Mouse (Mus musculus) embryo, embryonic 9.5 days (tissue): ENCODE results near the gene Triap1.
A peak's percentile ranks its signal among the peaks of the same experiment; 100 is the strongest.
"Not testable (repeated sequence)": the region's sequence is repeated elsewhere in the genome, so short reads cannot be mapped to it uniquely, and the experiment has no call there.

ENCODE experiments used
- DNase-seq: peaks from one replicate; pipeline ENCODE4 v3.0.0-alpha.2; 2017; ENCODE audit errors: extremely low spot score

Gene Triap1

DNA sequence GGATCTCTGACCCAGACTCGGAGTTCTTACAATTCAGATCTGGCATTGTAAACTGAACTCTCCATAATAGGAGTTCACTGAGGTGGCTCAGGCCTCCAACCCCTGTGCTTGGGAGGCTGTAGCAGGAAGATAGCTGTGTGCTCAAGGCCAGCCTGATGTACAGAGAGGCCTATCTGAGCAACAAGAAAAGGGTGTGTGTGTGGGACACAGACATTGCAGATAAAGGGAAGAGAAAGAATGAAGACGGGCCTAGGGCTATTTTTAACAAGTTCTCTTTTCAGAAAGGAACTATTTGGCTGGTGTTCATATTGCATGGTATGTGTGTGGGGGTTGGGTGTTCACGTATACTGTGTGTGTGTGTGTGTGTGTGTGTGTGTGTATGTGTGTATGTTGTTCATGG lies 7.4 kb upstream of the Triap1 start:
- no peak for DNase-seq

DNA sequence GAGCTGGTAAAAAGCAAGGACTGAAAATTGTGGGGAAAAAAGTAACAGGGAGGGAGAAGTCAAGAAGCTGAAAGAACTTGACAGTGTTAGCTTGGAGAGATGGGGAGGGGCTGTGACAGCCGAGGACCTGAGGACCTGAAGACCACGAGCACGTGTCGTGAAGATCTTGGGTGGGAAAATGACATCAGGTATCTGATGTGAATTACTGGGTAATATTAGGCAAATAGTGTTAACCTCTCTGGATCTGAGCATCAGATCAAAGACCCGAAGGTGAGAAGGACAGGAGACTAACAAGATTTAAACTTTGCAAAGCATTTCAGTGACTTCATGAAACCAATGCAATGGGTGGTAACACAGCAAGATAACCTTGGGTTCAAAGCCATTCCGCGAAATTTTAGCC lies 1.0 kb upstream of the Triap1 start:
- no peak for DNase-seq

DNA sequence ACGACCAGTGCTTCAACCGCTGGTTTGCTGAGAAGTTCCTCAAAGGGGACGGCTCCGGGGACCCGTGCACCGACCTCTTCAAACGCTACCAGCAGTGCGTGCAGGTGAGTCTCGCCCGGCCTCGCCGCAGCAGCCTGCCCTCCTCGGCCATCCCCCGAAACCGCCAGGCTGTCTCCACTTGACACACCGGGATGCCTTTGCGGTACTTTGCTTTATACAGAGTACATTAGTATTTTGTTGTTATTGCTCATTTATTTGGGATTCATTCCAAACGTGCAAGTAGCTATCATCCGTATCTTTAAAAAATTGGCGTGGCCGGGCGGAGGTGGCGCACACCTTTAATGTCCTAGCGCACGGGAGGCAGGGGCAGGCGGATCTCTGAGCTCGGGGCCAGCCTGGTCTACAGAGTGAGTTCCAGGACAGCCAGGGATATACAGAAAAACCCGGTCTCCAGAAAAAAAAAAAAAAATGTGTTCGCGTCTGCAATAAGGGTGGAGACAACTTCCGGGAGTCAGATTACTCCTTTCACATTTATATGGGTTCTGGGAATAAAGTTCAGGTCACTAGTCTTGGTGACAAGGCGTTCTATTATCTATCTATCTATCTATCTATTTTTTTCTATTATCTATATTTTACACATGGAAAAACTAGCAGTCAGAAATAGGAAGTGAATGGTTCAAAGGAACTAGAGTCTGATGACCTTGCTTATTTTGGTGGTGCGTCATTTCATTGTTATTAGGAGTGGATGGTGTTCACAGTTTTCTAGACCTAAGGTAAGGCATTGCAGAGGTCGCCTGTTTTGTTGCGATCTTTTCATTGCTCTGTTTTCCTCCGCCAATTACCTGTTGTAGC lies 515 bp downstream of the Triap1 start:
- no peak for DNase-seq

DNA sequence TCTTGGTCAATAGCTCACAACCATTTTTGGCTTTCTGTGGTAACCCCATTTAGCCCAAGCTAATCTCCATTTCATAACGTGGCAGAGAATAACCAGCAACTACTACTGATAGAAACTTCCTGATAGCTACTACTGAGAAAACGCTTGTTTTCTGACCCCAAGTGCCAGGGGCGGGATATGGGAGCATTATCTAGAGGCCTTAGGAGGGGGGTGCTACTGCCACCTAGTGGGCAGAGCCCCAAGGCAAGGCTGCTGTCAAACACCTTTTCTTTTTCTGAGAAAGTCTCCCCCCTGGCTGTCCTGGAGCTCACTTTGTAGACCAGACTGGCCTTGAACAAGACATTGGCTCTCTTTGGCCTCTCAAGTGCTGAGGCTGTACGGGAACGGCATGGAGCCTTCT lies 6.5 kb downstream of the Triap1 start:
- peak; percentile 80 for DNase-seq

DNA sequence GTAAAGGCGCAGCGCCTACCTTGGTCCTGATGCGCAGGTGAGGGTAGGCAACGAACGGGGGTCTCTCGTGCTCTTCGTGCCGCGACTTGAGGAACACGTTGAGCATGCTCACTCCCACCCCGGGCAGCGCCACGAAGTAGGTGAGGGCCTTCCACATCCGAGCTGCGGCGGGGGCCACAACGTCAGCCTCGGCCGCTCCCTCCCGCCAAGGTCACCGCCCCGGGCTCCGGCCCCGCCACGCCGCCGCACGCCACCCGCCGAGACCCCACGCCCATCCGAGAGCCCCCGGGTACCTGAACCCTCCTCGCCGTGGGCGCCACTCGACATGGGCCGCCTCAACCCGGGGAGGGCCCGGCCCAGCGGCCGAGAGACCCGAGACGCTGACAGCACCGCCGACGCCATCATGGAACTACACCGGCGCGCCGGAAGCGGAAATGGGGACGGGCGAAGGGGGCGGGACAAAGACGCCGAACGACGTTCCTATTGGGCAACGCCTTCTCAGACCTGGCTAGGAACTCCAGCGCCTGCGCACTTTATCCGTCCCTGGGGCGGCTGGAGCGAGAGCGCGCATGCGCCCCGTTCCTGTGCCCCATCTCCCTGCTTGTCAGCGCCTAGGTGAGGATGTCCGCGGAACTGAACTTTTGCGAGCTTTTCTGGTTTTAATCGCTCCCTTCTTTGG lies 7.7 kb downstream of the Triap1 start, which contains the start of gene Cox6a1:
TSS of gene Cox6a1 (minus strand) at position 436 of the 679 bp plus-strand sequence.
- DNase-seq = peak; percentile 98

DNA sequence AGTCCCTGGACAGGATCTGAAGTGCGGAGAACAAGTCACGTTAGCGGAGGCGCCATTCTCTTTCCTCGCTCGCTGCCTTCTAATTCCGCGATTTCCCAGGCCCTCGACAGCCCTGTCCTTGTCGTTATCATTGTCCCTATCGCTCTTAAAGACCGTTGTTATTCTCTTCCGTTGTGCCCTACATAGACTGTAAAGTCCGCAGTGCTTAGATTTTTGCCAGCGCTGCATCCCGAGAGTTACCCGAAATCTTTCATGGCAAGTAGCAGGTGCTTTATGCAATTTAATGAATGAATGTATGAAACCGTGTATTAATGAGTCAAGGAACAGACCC lies 8.2 kb downstream of the Triap1 start:
- DNase-seq = no peak

DNA sequence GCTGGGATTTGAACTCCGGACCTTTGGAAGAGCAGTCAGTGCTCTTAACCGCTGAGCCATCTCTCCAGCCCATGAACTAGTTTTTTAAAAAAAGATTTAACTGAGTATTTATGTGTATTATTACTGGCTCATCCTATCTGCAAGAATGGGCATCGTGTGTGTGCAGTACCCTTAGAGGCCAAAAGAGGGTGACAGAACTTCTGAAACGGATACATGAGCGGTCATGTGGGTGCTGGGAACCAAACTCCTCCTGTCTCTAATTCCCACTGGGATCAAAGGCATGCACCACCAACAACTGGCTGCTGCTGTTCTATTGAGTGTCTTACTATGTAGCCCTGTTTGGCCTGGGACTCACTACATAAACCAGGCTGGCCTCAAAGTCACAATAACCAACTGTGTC lies 10.3 kb downstream of the Triap1 start:
- no peak for DNase-seq

DNA sequence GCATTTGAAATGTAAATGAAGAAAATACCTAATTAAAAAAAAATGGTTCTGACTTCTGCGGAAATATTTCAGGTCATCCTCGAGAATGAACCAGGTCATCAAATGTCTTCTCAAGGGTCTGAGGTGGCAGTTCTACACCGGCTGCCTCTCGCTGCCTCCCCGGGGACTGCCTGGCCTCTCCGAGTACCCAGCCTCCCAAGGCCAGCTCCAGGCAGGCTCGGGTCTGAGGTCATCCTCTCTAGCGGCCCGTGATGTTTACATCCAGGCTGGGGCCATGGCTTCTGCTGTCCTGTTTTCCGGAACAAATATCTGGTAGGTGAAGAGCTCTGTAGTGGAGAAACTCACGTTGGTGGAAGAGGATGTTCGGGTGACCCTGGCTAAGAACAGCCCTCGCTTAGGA lies 14.0 kb downstream of the Triap1 start:
- DNase-seq = no peak

DNA sequence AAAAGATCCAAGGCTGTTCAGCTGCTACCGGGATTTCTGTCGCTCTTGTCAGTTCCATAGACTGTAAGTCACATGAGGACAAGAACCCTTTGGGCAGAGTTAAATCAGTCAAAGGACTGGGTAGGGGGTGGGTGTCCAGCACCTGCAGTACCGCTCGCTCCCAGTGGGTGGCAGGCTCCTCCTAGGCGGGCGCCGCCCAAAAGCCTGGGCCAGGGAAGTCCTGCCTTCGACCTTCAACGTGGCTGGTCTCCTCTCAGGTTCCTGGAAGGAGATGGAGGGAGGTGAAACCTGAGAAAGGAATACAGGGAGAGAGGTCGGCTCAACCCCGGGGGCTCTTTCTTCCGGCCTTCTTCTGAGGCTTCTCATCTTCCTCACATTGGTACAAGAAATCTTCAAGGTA lies 17.8 kb downstream of the Triap1 start:
- peak; percentile 94 for DNase-seq

DNA sequence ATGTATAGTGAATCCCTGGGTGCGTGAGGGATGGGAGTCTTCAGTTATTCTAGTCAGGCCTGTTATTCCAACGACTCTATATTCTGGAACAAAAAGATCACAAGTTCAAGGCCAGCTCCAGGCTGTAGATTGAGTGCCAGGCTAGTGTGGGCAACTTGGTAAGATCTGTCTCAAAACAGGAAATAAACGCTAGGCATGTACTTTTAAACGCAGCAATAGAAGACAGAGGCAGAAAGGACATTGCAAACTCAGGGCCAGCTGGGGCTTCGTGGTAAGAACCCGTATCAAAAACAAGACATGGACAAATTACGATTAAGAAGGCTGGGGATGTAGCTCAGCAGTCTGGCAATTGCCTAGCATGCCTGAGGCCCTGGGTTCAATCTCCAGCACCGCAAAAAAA lies 18.4 kb downstream of the Triap1 start:
- DNase-seq = no peak

DNA sequence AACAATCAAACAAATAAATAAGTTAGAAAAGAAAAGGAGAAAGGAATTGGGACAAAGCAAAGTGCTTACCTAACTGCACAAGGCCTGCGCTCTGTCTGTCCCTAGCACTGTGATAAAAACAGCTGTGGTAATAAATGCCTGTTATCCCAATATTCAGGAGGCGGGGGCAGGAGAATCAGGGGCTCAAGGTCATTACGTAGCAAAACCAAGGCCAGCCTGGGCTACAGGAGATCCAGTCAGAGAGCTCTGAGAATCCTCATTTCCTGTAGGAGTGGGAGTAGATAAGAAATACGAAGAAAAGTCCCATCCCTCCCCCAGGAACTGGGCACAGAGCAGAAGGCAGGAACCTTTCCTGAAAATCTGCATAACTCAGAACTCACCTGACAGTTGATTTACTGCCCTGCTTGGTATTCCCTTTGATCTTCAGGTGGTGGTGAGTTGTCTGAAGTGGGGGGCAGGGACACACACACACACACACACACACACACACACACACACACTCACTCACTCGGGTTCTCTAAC lies 18.9 kb downstream of the Triap1 start:
- no peak for DNase-seq

DNA sequence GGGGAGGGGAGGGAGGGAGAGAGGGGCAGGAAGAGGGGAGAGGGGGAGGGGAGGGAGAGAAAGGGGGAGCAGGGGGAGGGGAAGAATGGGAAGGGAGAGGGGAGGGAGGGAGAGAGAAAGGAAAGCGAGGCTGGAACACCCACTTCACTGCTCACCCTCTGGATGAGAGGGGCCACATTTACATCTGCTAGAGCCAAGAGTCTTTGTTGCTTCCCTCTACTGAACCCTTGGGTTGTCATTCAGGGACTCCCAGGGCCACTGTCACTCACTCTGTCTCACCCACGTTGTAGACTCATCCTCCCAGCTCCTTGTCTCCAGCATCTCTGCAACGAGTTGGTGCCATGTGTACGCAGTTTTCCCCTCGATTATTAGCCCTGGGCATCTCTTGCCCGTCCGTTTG lies 21.2 kb downstream of the Triap1 start:
- DNase-seq = no peak

DNA sequence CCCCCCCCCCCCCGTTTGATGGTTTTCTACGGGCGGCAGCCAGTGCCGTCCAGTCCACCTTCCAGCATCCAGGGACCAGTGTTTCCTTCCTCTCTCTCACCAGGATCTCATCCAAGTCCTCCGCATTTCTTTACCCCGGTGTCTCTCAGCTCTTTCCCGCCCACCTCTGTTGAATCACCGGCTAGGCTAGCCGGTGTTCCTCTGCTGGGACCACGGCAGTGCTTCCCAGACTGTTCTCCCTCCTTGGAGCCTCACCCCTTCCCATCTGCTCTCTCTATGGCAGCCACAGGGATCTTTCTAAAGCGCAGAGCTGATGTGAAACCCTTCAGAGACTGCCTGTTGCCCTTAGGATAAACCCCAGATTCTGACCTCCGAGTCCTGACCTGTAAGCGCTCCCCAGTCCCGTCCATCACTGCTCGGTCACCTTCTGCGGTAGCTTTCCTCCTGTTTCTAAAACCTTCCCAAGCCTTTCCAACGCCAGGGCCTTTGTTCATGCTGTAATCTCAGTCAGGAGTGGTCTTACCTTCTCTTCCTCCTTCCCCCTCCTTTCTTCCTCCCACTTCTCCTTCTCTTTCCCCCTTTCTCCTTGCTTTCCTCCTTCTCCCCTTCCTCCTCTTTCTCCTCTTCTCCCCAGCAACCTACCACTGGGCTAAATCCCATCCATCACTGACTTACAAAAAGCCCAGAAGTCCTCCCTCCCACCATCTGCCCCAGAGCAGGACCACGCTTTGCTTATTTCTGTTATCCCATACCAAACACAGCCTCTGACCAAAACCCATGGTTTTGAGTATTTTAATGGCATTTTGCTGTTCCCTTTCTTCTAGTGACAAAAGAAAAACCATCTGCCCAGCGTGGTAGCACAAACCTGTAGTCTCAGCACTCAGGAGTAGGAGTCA lies 22.0 kb downstream of the Triap1 start:
- peak; percentile 51 for DNase-seq

DNA sequence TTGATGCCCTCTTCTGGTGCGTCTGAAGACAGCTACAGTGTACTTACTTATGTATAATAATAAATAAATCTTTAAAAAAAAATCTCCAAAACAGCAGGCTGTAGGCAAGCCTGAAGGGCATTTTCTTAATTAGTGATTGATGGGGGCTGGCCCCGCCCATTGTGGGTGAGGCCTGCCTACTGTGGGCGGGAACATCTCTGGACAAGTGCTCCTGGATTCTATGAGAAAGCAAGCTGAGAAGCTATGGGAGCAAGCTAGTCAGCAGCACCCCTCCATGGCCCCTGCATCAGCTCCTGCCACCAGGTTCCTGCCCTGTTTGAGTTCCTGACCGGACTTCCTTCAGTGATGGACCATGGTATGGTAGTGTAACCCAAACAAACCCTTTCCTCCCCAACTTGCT lies 23.8 kb downstream of the Triap1 start:
- DNase-seq = no peak

DNA sequence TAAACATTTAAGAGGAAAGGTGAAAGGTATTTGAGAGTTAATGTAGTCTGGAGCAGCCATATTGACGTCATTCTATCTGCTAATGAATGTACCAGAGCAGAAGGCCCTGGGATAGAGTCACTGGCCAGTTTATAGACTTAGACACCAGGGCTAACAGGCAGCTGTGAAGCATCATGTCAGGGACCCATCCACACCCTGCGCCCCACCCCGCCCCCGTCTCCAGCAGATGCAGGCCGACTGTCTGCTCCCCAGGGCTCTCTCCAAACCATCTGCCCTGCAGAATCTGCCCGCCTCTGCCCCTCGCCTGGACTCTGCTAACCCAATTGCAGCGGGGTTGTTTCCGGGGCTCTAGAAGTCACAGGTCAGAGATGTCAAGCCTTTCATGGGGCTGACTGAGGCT lies 30.7 kb downstream of the Triap1 start:
- DNase-seq = no peak

DNA sequence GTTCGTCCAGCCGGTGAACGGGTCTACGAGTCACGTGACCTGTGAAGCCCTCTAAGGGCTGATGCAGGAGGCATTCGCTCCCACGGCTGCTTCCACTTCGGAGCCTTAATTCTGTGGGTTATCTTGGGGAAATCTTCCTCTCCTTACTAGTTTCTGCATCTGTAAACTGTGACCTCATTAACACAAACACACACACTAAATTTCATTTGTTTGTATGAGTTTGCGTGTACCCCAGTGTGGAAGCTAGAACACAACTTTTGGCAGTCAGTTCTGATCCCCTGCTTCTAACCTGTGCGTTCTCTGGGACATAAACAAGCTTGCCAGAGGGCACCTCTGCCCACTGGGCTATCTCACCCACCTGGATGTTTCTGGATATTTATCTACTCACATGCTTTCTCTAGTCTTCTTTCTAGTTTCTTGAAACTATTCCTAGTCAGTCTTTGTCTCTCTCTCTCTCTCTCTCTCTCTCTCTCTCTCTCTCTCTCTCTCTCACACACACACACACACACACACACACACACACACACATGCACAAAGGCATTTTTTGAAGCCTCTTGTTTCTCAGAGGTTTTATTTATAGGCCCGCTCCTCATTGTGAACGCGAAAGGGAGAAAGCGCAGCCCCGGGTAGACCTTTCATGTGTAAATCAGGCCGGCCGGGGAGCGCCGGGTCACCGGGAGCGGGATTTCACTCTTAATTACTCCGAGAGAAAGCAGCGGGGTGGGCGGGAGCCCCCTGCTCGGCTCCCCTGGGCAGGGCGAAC lies 32.6 kb downstream of the Triap1 start:
- DNase-seq = peak; percentile 82

DNA sequence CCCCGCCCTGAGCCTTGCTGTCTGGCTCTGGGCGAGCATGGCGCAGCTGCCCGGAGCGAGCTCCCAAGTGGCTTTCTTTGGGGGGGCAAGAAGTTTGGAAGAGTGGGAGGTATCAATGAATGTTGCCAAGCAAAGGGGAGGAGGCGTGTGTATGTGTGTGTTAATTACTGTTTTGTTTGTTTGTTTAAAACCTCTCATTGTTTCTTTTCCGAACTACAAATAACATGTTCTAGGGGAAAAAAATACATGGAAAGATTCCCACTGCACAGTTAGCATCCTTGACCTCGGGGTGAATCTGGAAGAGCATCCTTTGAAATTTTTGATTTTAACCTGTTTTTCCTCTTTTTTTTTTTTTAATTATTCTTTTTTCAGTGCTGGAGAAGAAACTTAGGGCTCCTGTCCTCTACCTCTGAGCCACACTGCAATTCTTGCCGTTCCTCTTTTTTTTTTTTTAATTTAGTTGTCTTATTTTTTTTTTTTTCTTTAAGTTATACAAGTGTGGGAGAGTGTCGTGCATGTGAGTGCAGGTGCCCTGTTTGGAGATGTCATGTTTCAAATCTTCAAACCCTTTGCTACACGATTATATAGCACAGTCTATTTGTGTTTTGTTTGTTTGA lies 33.3 kb downstream of the Triap1 start:
- no peak for DNase-seq

DNA sequence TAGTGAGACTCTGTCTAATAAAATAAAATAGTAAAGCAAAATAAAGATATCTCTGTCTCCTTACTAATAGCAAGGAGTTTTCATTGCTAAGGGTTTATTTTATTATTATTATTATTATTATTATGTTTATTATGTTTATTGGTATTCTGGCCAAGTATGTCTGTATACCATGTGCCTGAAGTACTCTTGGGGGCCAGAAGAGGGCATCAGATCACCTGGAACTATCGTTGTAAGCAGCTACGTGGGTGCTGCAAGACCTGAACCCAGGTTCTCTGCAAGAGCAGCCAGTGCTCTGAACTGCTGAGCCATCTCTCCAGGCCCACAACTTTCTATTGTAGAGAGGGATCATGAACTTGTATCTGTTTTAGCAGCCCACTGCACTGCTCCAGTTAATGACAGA lies 34.4 kb downstream of the Triap1 start:
- DNase-seq = no peak

DNA sequence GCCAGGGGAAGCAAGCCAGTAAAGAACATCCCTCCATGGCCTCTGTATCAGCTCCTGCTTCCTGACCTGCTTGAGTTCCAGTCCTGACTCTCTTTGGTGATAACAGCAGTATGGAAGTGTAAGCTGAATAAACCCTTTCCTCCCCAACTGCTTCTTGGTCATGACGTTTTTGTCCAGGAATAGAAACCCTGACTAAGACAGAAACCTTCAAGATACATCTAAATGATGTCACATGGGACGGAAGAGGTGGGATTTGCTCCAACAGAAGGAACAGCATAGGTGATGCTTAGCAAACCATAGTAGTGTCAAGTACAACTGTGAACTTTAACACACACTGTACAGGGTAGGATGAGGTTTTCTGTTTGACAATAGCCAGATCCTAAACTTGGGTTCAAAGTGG lies 37.9 kb downstream of the Triap1 start:
- not testable (repeated sequence) for DNase-seq

DNA sequence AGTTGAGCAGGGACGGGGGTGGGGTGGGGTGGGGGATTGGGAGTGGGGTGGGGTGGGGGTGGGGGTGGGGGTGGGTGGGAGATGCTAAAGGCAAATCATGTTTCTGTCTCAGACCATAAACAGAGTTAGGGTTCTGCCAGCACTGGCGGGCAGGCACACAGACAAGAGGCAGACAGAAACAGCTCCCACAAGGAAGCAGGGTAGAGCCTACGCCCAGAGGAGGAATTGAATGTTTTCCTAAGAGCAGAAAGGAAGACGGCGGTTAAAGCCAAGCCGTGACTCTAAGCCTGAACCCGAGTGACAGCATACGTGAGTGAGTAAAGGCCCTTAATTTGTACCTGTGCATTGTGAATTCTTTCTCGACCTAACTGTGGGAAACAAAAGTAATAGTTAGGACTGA lies 50.9 kb downstream of the Triap1 start:
- no peak for DNase-seq

DNA sequence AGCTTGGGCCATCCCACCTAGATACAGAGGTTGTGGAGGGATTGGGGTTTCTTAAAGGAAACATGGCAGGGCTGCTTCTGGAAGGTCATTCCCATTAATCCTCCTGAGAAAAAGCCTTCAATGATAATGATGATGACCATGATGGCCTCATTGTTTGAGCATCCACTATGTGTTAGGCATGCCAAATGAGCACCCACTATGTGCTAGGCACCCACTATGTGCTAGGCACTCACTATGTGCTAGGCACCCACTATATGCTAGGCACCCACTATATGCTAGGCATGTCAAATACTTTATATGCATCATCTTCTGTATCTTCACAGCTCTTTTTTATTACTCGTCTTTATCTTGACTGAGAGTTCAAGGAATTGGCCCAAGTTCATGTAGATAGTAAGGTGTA lies 51.9 kb downstream of the Triap1 start:
- no peak for DNase-seq
